Mouse (Mus musculus) heart, adult 2 months (tissue): ENCODE measurements around the gene Fgfr2. TPM values are rescaled to one million over a fixed set of nuclear protein-coding genes. Genes with fewer than 3 reads are reported as not detected.

ENCODE experiments used
- DNase-seq, 2 experiments: peaks; one replicate each; pipeline ENCODE4 v3.0.0; 2021
- H3K27ac ChIP-seq: fragments of 200-600 bp; 2 replicates; pipeline ENCODE4 v1.8.1; 2022
- H3K27me3 ChIP-seq: fragments of 200-500 bp; 2 replicates; pipeline ENCODE4 v1.6.1; 2012; ENCODE audit warnings: mild to moderate bottlenecking, low read length, inconsistent platforms, mixed read lengths; ENCODE audit not compliant: control insufficient read depth, insufficient read depth
- H3K36me3 ChIP-seq: fragments of 200-500 bp; 2 replicates; pipeline ENCODE4 v1.6.1; 2012; ENCODE audit warnings: low read length, inconsistent platforms; ENCODE audit not compliant: control insufficient read depth, insufficient read depth
- H3K4me1 ChIP-seq: fragments of 200-500 bp; 2 replicates; pipeline ENCODE4 v1.6.1; 2011; ENCODE audit warnings: low read length; ENCODE audit not compliant: control insufficient read depth, insufficient read depth
- H3K4me3 ChIP-seq: fragments of 200-600 bp; 2 replicates; pipeline ENCODE4 v1.8.1; 2022
- H3K79me2 ChIP-seq: fragments of 200-500 bp; replicated peaks from 2 replicates; pipeline ENCODE4 v1.6.1; 2012; ENCODE audit warnings: mild to moderate bottlenecking, inconsistent platforms, low read length, moderate library complexity, mixed read lengths; ENCODE audit not compliant: control insufficient read depth, insufficient read depth
- H3K9ac ChIP-seq: fragments of 200-500 bp; 2 replicates; pipeline ENCODE4 v1.6.1; 2012; ENCODE audit warnings: low read depth, mild to moderate bottlenecking, control low read depth, inconsistent platforms, low read length, mixed read lengths
- CTCF ChIP-seq: fragments of 200-600 bp; IDR thresholded peaks from 2 replicates; pipeline ENCODE4 v1.8.1; 2022; ENCODE audit warnings: antibody characterized with exemption, mild to moderate bottlenecking, moderate library complexity
- EP300 ChIP-seq: fragments of 200-500 bp; IDR thresholded peaks from 2 replicates; pipeline ENCODE4 v1.6.1; 2011; ENCODE audit warnings: low read depth, low read length, control low read depth; ENCODE audit not compliant: insufficient read depth
- POLR2A ChIP-seq: fragments of 200-500 bp; IDR thresholded peaks from 2 replicates; pipeline ENCODE4 v1.6.1; 2011; ENCODE audit warnings: mild to moderate bottlenecking, low read depth, low read length, control low read depth; ENCODE audit not compliant: insufficient read depth
- WGBS: fragments of 180-500 bp; shearing (Covaris S2); methylation state at CpG from one replicate; pipeline ENCODE4 v1.1.7; 2018; 5-methylcytosine and 5-hydroxymethylcytosine counted together
- intact Hi-C: fragments of 180-260 bp; cut with DNase I; formaldehyde crosslinking; loops from one replicate; pipeline ENCODE4 v1.15.1; 2025
- polyA plus RNA-seq: library from polyadenylated mRNA; depleted of rRNA; stranded (reverse); fragments of >200 nt; gene quantifications from 2 replicates; pipeline ENCODE4 v1.2.3, GENCODE M21; 2012
- total RNA-seq, 2 experiments: library from RNA; stranded (reverse); gene quantifications; 2 replicates each; pipeline ENCODE4 v1.2.3; 2021

The Fgfr2 gene
- total and polyA plus RNA-seq, 3 experiments = 1.1 to 2.0 (median 1.3) TPM

GRCm38 (mm10) chr7:132475069-132475468 lies 648.1 kb downstream of the Fgfr2 start:
- intact Hi-C loops = loop anchor here (1.0 to 2.0 kb wide), 3 partner anchors 76 to 576 kb away; no protein-coding TSS in a partner anchor
- TF ChIP-seq EP300 = 0 out of 2 replicates have a peak, but pooled peaks have one; percentile 69
- TF ChIP-seq CTCF = peak; percentile 88
- no peak for TF ChIP-seq POLR2A

GRCm38 (mm10) chr7:132471327-132471726 lies 651.8 kb downstream of the Fgfr2 start:
- no peaks in the 10 kb centered on the region for H3K4me1 ChIP-seq
- no peak overlapping the region for H3K9ac ChIP-seq
- peak; percentile 36 to 39 for DNase-seq
- no peaks in the 10 kb centered on the region for H3K36me3 ChIP-seq
- 34% methylated on average over 3 of the region's 3 CpGs for WGBS
- TF ChIP-seq EP300 (no peak), CTCF (peak; percentile 78), POLR2A (no peak)
- H3K4me3 ChIP-seq = no peak overlapping the region
- no peaks in the 10 kb centered on the region for H3K79me2 ChIP-seq
- H3K27ac ChIP-seq = no peak overlapping the region
- intact Hi-C loops = loop anchor here (1.0 to 5.0 kb wide), 5 partner anchors 49 to 245 kb away; no protein-coding TSS in a partner anchor
- H3K27me3 ChIP-seq = no peaks in the 10 kb centered on the region

More at GRCm38 (mm10) chr7:132475069-132475468, 648.1 kb downstream of the Fgfr2 start:
- Histone ChIP-seq H3K79me2 (no peaks in the 10 kb centered on the region), H3K4me1 (no peaks in the 10 kb centered on the region), H3K27me3 (no peaks in the 10 kb centered on the region), H3K4me3 (no peak overlapping the region), H3K27ac (no peak overlapping the region), H3K36me3 (no peaks in the 10 kb centered on the region), H3K9ac (no peak overlapping the region)
- DNase-seq = peak; percentile 61 to 73
- 22% methylated on average over 5 of the region's 5 CpGs for WGBS

- Histone ChIP-seq H3K4me3 (no peak overlapping the region), H3K27ac (no peak overlapping the region), H3K9ac (no peak overlapping the region), H3K4me1 (no peaks in the 10 kb centered on the region), H3K36me3 (no peaks in the 10 kb centered on the region), H3K27me3 (no peaks in the 10 kb centered on the region), H3K79me2 (no peaks in the 10 kb centered on the region)
- intact Hi-C loops = no loop called here
- TF ChIP-seq CTCF (no peak), POLR2A (no peak), EP300 (no peak)
- no peak for DNase-seq
Observed at GRCm38 (mm10) chr7:132468391-132468790, 654.8 kb downstream of the Fgfr2 start.

GRCm38 (mm10) chr7:132465897-132466296 lies 657.3 kb downstream of the Fgfr2 start:
- intact Hi-C loops = no loop called here
- Histone ChIP-seq H3K4me3 (no peak overlapping the region), H3K79me2 (no peaks in the 10 kb centered on the region), H3K36me3 (no peaks in the 10 kb centered on the region), H3K27me3 (no peaks in the 10 kb centered on the region), H3K4me1 (peaks cover 2% of the 10 kb centered on the region; the same call in 1 of the 2 replicates), H3K27ac (no peak overlapping the region), H3K9ac (no peak overlapping the region)
- DNase-seq = no peak
- TF ChIP-seq EP300 = no peak
- no peak for TF ChIP-seq POLR2A
- TF ChIP-seq CTCF = no peak
- 91% methylated on average over 5 of the region's 5 CpGs for WGBS

- H3K4me3 ChIP-seq = no peak overlapping the region
- no peak overlapping the region for H3K9ac ChIP-seq
- peaks cover 2% of the 10 kb centered on the region; the same call in 1 of the 2 replicates for H3K4me1 ChIP-seq
- H3K79me2 ChIP-seq = no peaks in the 10 kb centered on the region
- WGBS = 73% methylated on average over 1 of the region's 1 CpGs
- intact Hi-C loops = no loop called here
- H3K36me3 ChIP-seq = no peaks in the 10 kb centered on the region
- no peaks in the 10 kb centered on the region for H3K27me3 ChIP-seq
- no peak for TF ChIP-seq CTCF
- no peak overlapping the region for H3K27ac ChIP-seq
- DNase-seq = no peak
Observed at GRCm38 (mm10) chr7:132464894-132465293, 658.3 kb downstream of the Fgfr2 start.

GRCm38 (mm10) chr7:132458493-132458892 lies 664.7 kb downstream of the Fgfr2 start:
- Histone ChIP-seq H3K4me1 (peaks cover 2% of the 10 kb centered on the region; the same call in 1 of the 2 replicates), H3K4me3 (no peak overlapping the region), H3K79me2 (no peaks in the 10 kb centered on the region), H3K27me3 (no peaks in the 10 kb centered on the region), H3K36me3 (no peaks in the 10 kb centered on the region), H3K9ac (no peak overlapping the region), H3K27ac (no peak overlapping the region)
- WGBS = 75% methylated on average over 7 of the region's 7 CpGs
- no peak for DNase-seq
- intact Hi-C loops = no loop called here
- TF ChIP-seq POLR2A (no peak), CTCF (no peak), EP300 (no peak)
